8 mouse cellular contexts compared by ENCODE assay signal in the genomic region with DNA sequence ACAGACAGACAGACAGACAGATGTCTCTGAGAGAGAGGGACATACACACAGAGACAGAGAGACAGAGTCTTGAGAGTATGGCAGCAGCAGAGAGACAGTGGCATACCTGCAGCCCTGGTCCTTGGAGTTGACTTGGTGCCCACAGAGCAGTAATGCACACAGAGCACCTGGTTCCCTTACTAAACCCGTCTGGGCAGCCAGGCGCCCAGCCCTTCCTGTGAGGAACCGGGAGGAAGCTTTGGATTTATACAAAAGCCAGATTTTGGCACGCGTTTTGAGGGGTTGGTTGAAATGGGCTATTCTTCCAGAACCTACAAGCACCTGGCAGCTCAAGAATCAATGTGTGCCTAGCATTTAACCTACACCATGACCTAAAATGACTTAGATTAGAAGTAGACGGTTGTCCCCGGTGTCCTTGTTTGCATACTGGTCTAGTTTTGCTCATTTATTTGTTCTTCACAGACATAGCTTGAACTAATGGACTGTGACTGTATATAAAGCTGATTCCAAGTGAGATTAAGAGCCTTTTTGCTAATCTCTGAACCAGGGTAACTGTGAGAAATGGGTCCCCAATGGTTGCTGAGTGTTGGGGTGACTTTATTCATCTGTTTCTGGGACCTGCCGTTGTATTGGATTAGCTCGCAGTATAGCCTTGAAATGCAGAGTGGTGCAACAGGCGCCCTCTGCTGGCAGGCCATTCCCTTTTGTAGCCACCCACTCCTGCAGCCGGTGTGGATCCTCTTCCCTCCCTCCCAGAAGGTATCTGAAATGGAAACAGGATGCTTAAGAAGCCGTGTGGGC.
DNase-seq lines count a peak whose midpoint lies in the region; ATAC-seq lines count a peak whose summit lies in the region.

No protein-coding gene starts in this region.

- H3K9ac ChIP-seq in hindbrain, embryonic 14.5 days = no peak overlapping the region

- H3K27ac ChIP-seq in hindbrain, embryonic 14.5 days = no peak overlapping the region

- H3K4me2 ChIP-seq in hindbrain, embryonic 14.5 days (replicated peaks) = no peak overlapping the region

- 47% methylated on average over 12 of the region's 12 CpGs for WGBS in hindbrain, embryonic 14.5 days

- H3K4me3 ChIP-seq in hindbrain, embryonic 14.5 days (replicated peaks; ENCODE audit: low read length) = no peak overlapping the region

- peak; percentile 77 for DNase-seq in R1 (ENCODE audit: low read depth, low spot score)
- peak; percentile 59 for DNase-seq in cerebellum, adult 9-11 months
- peak; percentile 89 to 95 for DNase-seq in frontal cortex, postnatal 25 days (ENCODE audit: low spot score in 2 of 2)
- DNase-seq in hindbrain, embryonic 14.5 days (ENCODE audit: low spot score) = peak; percentile 87
- peak; percentile 86 to 96 for DNase-seq in layer of hippocampus, postnatal 25 days (ENCODE audit: extremely low spot score in 1 of 2, low spot score in 1 of 2)
- peak; percentile 93 to 97 for DNase-seq in right cerebral cortex, adult 2 months (ENCODE audit: low spot score in 2 of 2)
- peak; percentile 60 for DNase-seq in urinary bladder, adult 2 months (ENCODE audit: low spot score)

- no peaks in the 10 kb centered on the region for H3K27me3 ChIP-seq in hindbrain, embryonic 14.5 days (ENCODE audit: control insufficient read depth, insufficient read depth, low read length)

- ATAC-seq in hindbrain, embryonic 14.5 days (ENCODE audit: low FRiP score) = peak; percentile 66; the same call in 1 of the 2 replicates
- ATAC-seq in megakaryocyte, adult 5-6 weeks (ENCODE audit: poor library complexity, severe bottlenecking) = peak; percentile 62

- no peaks in the 10 kb centered on the region for H3K36me3 ChIP-seq in hindbrain, embryonic 14.5 days (replicated peaks; ENCODE audit: control insufficient read depth, insufficient read depth)

- 0 out of 2 replicates have a peak, but pooled peaks cover 9% of the 10 kb centered on the region for H3K4me1 ChIP-seq in hindbrain, embryonic 14.5 days (replicated peaks; ENCODE audit: control insufficient read depth, insufficient read depth, low read length)

- no peaks in the 10 kb centered on the region for H3K9me3 ChIP-seq in hindbrain, embryonic 14.5 days (ENCODE audit: control insufficient read depth, low read length)
